In genomic region chr4:135889884-135890283, GRCm38 (mm10) we compare ENCODE assay signal across 8 mouse cellular contexts. TPM values are rescaled to one million over a fixed set of nuclear protein-coding genes. Genes with fewer than 3 reads are reported as not detected.
DNase-seq lines count a peak whose midpoint lies in the region; ATAC-seq lines count a peak whose summit lies in the region.

No protein-coding gene starts in this region.

- H3K9ac ChIP-seq in embryonic facial prominence, embryonic 14.5 days (ENCODE audit: low read depth, low read length) = no peak overlapping the region
- H3K9ac ChIP-seq in heart, embryonic 11.5 days (ENCODE audit: low read depth, low read length) = no peak overlapping the region
- no peak overlapping the region for H3K9ac ChIP-seq in kidney, embryonic 14.5 days (ENCODE audit: low read depth, low read length)
- H3K9ac ChIP-seq in liver, embryonic 11.5 days (ENCODE audit: low read depth, low read length) = no peak overlapping the region
- no peak overlapping the region for H3K9ac ChIP-seq in neural tube, embryonic 13.5 days

- no peaks in the 10 kb centered on the region for H3K4me1 ChIP-seq in embryonic facial prominence, embryonic 14.5 days (ENCODE audit: control insufficient read depth, insufficient read depth, low read length)
- peaks cover 2% of the 10 kb centered on the region; the same call in 1 of the 2 replicates for H3K4me1 ChIP-seq in heart, embryonic 11.5 days (ENCODE audit: control insufficient read depth, insufficient read depth, low read length)
- no peaks in the 10 kb centered on the region for H3K4me1 ChIP-seq in kidney, embryonic 14.5 days (ENCODE audit: control insufficient read depth, insufficient read depth, low read length)
- H3K4me1 ChIP-seq in liver, embryonic 11.5 days (replicated peaks; ENCODE audit: control insufficient read depth, insufficient read depth, low read length) = peaks cover 9% of the 10 kb centered on the region
- H3K4me1 ChIP-seq in neural tube, embryonic 13.5 days (replicated peaks) = no peaks in the 10 kb centered on the region

- no peak overlapping the region for H3K4me2 ChIP-seq in embryonic facial prominence, embryonic 14.5 days (ENCODE audit: low read depth, low read length)
- no peak overlapping the region for H3K4me2 ChIP-seq in heart, embryonic 11.5 days
- no peak overlapping the region for H3K4me2 ChIP-seq in kidney, embryonic 14.5 days (replicated peaks; ENCODE audit: low read depth, low read length)
- H3K4me2 ChIP-seq in liver, embryonic 11.5 days = no peak overlapping the region
- no peak overlapping the region for H3K4me2 ChIP-seq in neural tube, embryonic 13.5 days

- no peaks in the 10 kb centered on the region for H3K9me3 ChIP-seq in embryonic facial prominence, embryonic 14.5 days (ENCODE audit: control insufficient read depth, low read length)
- H3K9me3 ChIP-seq in heart, embryonic 11.5 days (replicated peaks; ENCODE audit: control insufficient read depth, low read length) = no peaks in the 10 kb centered on the region
- no peaks in the 10 kb centered on the region for H3K9me3 ChIP-seq in kidney, embryonic 14.5 days (ENCODE audit: control insufficient read depth, low read length)
- no peaks in the 10 kb centered on the region for H3K9me3 ChIP-seq in liver, embryonic 11.5 days (ENCODE audit: control insufficient read depth, low read length)
- no peaks in the 10 kb centered on the region for H3K9me3 ChIP-seq in neural tube, embryonic 13.5 days

- peak; percentile 92 for ATAC-seq in embryonic facial prominence, embryonic 14.5 days (ENCODE audit: low read depth)
- peak; percentile 76 for ATAC-seq in heart, embryonic 11.5 days (replicated peaks; ENCODE audit: insufficient number of reproducible peaks, low FRiP score, low TSS enrichment)
- ATAC-seq in kidney, embryonic 14.5 days (ENCODE audit: low FRiP score, low TSS enrichment) = peak; percentile 91
- ATAC-seq in liver, embryonic 11.5 days (replicated peaks; ENCODE audit: low FRiP score) = peak; percentile 78
- ATAC-seq in neural tube, embryonic 13.5 days (ENCODE audit: low read depth) = peak; percentile 74

- 13% methylated on average over 4 of the region's 4 CpGs for WGBS in embryonic facial prominence, embryonic 14.5 days
- 6% methylated on average over 4 of the region's 4 CpGs for WGBS in heart, embryonic 11.5 days (ENCODE audit: insufficient replicate concordance)
- 11% methylated on average over 4 of the region's 4 CpGs for WGBS in kidney, embryonic 14.5 days
- 4% methylated on average over 4 of the region's 4 CpGs for WGBS in liver, embryonic 11.5 days
- 4% methylated on average over 4 of the region's 4 CpGs for WGBS in neural tube, embryonic 13.5 days

- H3K27me3 ChIP-seq in embryonic facial prominence, embryonic 14.5 days (replicated peaks; ENCODE audit: control insufficient read depth, insufficient read depth, low read length) = no peaks in the 10 kb centered on the region
- no peaks in the 10 kb centered on the region for H3K27me3 ChIP-seq in heart, embryonic 11.5 days (ENCODE audit: control insufficient read depth, insufficient read depth, low read length)
- H3K27me3 ChIP-seq in kidney, embryonic 14.5 days (ENCODE audit: control insufficient read depth, insufficient read depth, low read length) = no peaks in the 10 kb centered on the region
- H3K27me3 ChIP-seq in liver, embryonic 11.5 days (replicated peaks; ENCODE audit: control insufficient read depth, insufficient read depth, low read length) = no peaks in the 10 kb centered on the region
- H3K27me3 ChIP-seq in neural tube, embryonic 13.5 days = no peaks in the 10 kb centered on the region

- H3K4me3 ChIP-seq in embryonic facial prominence, embryonic 14.5 days (ENCODE audit: low read depth, low read length) = no peak overlapping the region
- H3K4me3 ChIP-seq in heart, embryonic 11.5 days (ENCODE audit: low read depth, low read length) = no peak overlapping the region
- H3K4me3 ChIP-seq in kidney, embryonic 14.5 days (ENCODE audit: low read length) = no peak overlapping the region
- no peak overlapping the region for H3K4me3 ChIP-seq in liver, embryonic 11.5 days (ENCODE audit: low read depth, low read length)
- no peak overlapping the region for H3K4me3 ChIP-seq in neural tube, embryonic 13.5 days

- no peaks in the 10 kb centered on the region for H3K36me3 ChIP-seq in embryonic facial prominence, embryonic 14.5 days (ENCODE audit: control insufficient read depth, insufficient read depth, low read length)
- H3K36me3 ChIP-seq in heart, embryonic 11.5 days (ENCODE audit: control insufficient read depth, insufficient read depth, low read length) = no peaks in the 10 kb centered on the region
- no peaks in the 10 kb centered on the region for H3K36me3 ChIP-seq in kidney, embryonic 14.5 days (ENCODE audit: control insufficient read depth, insufficient read depth, low read length)
- no peaks in the 10 kb centered on the region for H3K36me3 ChIP-seq in liver, embryonic 11.5 days (ENCODE audit: control insufficient read depth, insufficient read depth, low read length)
- no peaks in the 10 kb centered on the region for H3K36me3 ChIP-seq in neural tube, embryonic 13.5 days

- peak; percentile 92 for DNase-seq in CD4-positive, CD25-positive, alpha-beta regulatory T cell, adult 2 months (ENCODE audit: low read depth, low spot score)
- DNase-seq in adrenal gland, postnatal 25 days = peak; percentile 81
- DNase-seq in embryonic facial prominence, embryonic 14.5 days (ENCODE audit: low spot score) = peak; percentile 85
- no peak for DNase-seq in liver, embryonic 11.5 days (ENCODE audit: low spot score)
- DNase-seq in testis, postnatal 10 days (ENCODE audit: low spot score) = peak; percentile 87

- no peak overlapping the region for H3K27ac ChIP-seq in embryonic facial prominence, embryonic 14.5 days (replicated peaks; ENCODE audit: low read depth, low read length)
- H3K27ac ChIP-seq in heart, embryonic 11.5 days (ENCODE audit: low read depth, low read length) = no peak overlapping the region
- H3K27ac ChIP-seq in kidney, embryonic 14.5 days (ENCODE audit: low read depth, low read length) = no peak overlapping the region
- no peak overlapping the region for H3K27ac ChIP-seq in liver, embryonic 11.5 days (ENCODE audit: low read depth, low read length)
- no peak overlapping the region for H3K27ac ChIP-seq in neural tube, embryonic 13.5 days (replicated peaks)

RNA-seq across cellular contexts. Expression of gene Cnr2, which starts 5.3 kb away (rescaled TPM):
- total RNA-seq in adrenal gland, postnatal 25 days (2021) = 1.7 and 2.2 TPM in 2 replicates
- polyA plus RNA-seq in embryonic facial prominence, embryonic 14.5 days (2014; fragmentation: Nextera tagmentation; extraction: Ambion mirVana) = 0.69 and 1.1 TPM in 2 replicates
- polyA plus RNA-seq in heart, embryonic 11.5 days (2014; fragmentation: Nextera tagmentation; extraction: Ambion mirVana) = 0.25 and 0.73 TPM in 2 replicates
- polyA plus RNA-seq in kidney, embryonic 14.5 days (2014; fragmentation: Nextera tagmentation; extraction: Ambion mirVana) = 0.10 and 0.45 TPM in 2 replicates
- 6.3 and 7.1 TPM in 2 replicates for polyA plus RNA-seq in liver, embryonic 11.5 days (2014; fragmentation: Nextera tagmentation; extraction: Ambion mirVana)
- 0.12 and 0.25 TPM in 2 replicates for polyA plus RNA-seq in neural tube, embryonic 13.5 days (2015; fragmentation: Nextera tagmentation; extraction: Ambion mirVana)

RNA-seq across cellular contexts. Expression of gene Pnrc2, which starts 16.2 kb away (rescaled TPM):
- 118 and 134 TPM in 2 replicates for total RNA-seq in adrenal gland, postnatal 25 days (2021)
- 158 and 162 TPM in 2 replicates for polyA plus RNA-seq in embryonic facial prominence, embryonic 14.5 days (2014; fragmentation: Nextera tagmentation; extraction: Ambion mirVana)
- polyA plus RNA-seq in heart, embryonic 11.5 days (2014; fragmentation: Nextera tagmentation; extraction: Ambion mirVana) = 138 and 144 TPM in 2 replicates
- 174 and 209 TPM in 2 replicates for polyA plus RNA-seq in kidney, embryonic 14.5 days (2014; fragmentation: Nextera tagmentation; extraction: Ambion mirVana)
- polyA plus RNA-seq in liver, embryonic 11.5 days (2014; fragmentation: Nextera tagmentation; extraction: Ambion mirVana) = 133 and 147 TPM in 2 replicates
- polyA plus RNA-seq in neural tube, embryonic 13.5 days (2015; fragmentation: Nextera tagmentation; extraction: Ambion mirVana) = 109 and 122 TPM in 2 replicates

RNA-seq across cellular contexts. Expression of gene Fuca1, which starts 30.7 kb away (rescaled TPM):
- 87.8 and 93.9 TPM in 2 replicates for total RNA-seq in adrenal gland, postnatal 25 days (2021)
- 70.2 and 79.5 TPM in 2 replicates for polyA plus RNA-seq in embryonic facial prominence, embryonic 14.5 days (2014; fragmentation: Nextera tagmentation; extraction: Ambion mirVana)
- 42.4 and 46.5 TPM in 2 replicates for polyA plus RNA-seq in heart, embryonic 11.5 days (2014; fragmentation: Nextera tagmentation; extraction: Ambion mirVana)
- 57.6 and 69.2 TPM in 2 replicates for polyA plus RNA-seq in kidney, embryonic 14.5 days (2014; fragmentation: Nextera tagmentation; extraction: Ambion mirVana)
- 39.6 and 47.7 TPM in 2 replicates for polyA plus RNA-seq in liver, embryonic 11.5 days (2014; fragmentation: Nextera tagmentation; extraction: Ambion mirVana)
- 53.8 and 63.6 TPM in 2 replicates for polyA plus RNA-seq in neural tube, embryonic 13.5 days (2015; fragmentation: Nextera tagmentation; extraction: Ambion mirVana)

RNA-seq across cellular contexts. Expression of gene Srsf10, which starts 34.3 kb away (rescaled TPM):
- 125 and 168 TPM in 2 replicates for total RNA-seq in adrenal gland, postnatal 25 days (2021)
- polyA plus RNA-seq in embryonic facial prominence, embryonic 14.5 days (2014; fragmentation: Nextera tagmentation; extraction: Ambion mirVana) = 212 and 235 TPM in 2 replicates
- polyA plus RNA-seq in heart, embryonic 11.5 days (2014; fragmentation: Nextera tagmentation; extraction: Ambion mirVana) = 191 and 202 TPM in 2 replicates
- polyA plus RNA-seq in kidney, embryonic 14.5 days (2014; fragmentation: Nextera tagmentation; extraction: Ambion mirVana) = 334 and 342 TPM in 2 replicates
- polyA plus RNA-seq in liver, embryonic 11.5 days (2014; fragmentation: Nextera tagmentation; extraction: Ambion mirVana) = 233 and 249 TPM in 2 replicates
- polyA plus RNA-seq in neural tube, embryonic 13.5 days (2015; fragmentation: Nextera tagmentation; extraction: Ambion mirVana) = 198 and 233 TPM in 2 replicates

RNA-seq across cellular contexts. Expression of gene Hmgcl, which starts 56.4 kb away (rescaled TPM):
- total RNA-seq in adrenal gland, postnatal 25 days (2021) = 52.6 and 57.3 TPM in 2 replicates
- polyA plus RNA-seq in embryonic facial prominence, embryonic 14.5 days (2014; fragmentation: Nextera tagmentation; extraction: Ambion mirVana) = 81.7 and 89.4 TPM in 2 replicates
- 75.9 and 84.0 TPM in 2 replicates for polyA plus RNA-seq in heart, embryonic 11.5 days (2014; fragmentation: Nextera tagmentation; extraction: Ambion mirVana)
- polyA plus RNA-seq in kidney, embryonic 14.5 days (2014; fragmentation: Nextera tagmentation; extraction: Ambion mirVana) = 81.1 and 81.3 TPM in 2 replicates
- 97.1 and 104 TPM in 2 replicates for polyA plus RNA-seq in liver, embryonic 11.5 days (2014; fragmentation: Nextera tagmentation; extraction: Ambion mirVana)
- 58.2 and 59.6 TPM in 2 replicates for polyA plus RNA-seq in neural tube, embryonic 13.5 days (2015; fragmentation: Nextera tagmentation; extraction: Ambion mirVana)
